Mouse (Mus musculus) midbrain, postnatal 0 days (tissue): ENCODE measurements around the gene Mylk. TPM values are rescaled to one million over a fixed set of nuclear protein-coding genes. Genes with fewer than 3 reads are reported as not detected.

ENCODE experiments used
- ATAC-seq: fragments of 200-750 bp; cut with Nextera tagmentation; 2 replicates; pipeline ENCODE4 v1.8.0; 2017; ENCODE audit warnings: moderate number of reproducible peaks, mild to moderate bottlenecking, moderate TSS enrichment, moderate library complexity; ENCODE audit not compliant: low FRiP score
- DNase-seq: peaks from one replicate; pipeline ENCODE4 v3.0.0-alpha.2; 2015; ENCODE audit warnings: low spot score
- H3K27ac ChIP-seq: fragments of 300-500 bp; sonication (generic); 2 replicates; pipeline ENCODE4 v1.5.1; 2014; ENCODE audit warnings: low read depth, mild to moderate bottlenecking, low read length, mixed read lengths
- H3K27me3 ChIP-seq: fragments of 300-500 bp; sonication (generic); 2 replicates; pipeline ENCODE4 v1.6.1; 2014; ENCODE audit warnings: low read length, control low read depth, mixed read lengths; ENCODE audit not compliant: insufficient read depth
- H3K36me3 ChIP-seq: fragments of 300-500 bp; sonication (generic); 2 replicates; pipeline ENCODE4 v1.6.1; 2014; ENCODE audit warnings: low read length, control low read depth, mixed read lengths; ENCODE audit not compliant: insufficient read depth
- H3K4me1 ChIP-seq: fragments of 300-500 bp; sonication (generic); 2 replicates; pipeline ENCODE4 v1.6.1; 2014; ENCODE audit warnings: mild to moderate bottlenecking, control low read depth, antibody characterized with exemption, low read length, mixed read lengths; ENCODE audit not compliant: insufficient read depth
- H3K4me2 ChIP-seq: fragments of 300-500 bp; sonication (generic); 2 replicates; pipeline ENCODE4 v1.6.1; 2014; ENCODE audit warnings: low read depth, mild to moderate bottlenecking, low read length, mixed read lengths; ENCODE audit not compliant: poor library complexity, severe bottlenecking
- H3K4me3 ChIP-seq: fragments of 300-500 bp; sonication (generic); 2 replicates; pipeline ENCODE4 v1.5.1; 2014; ENCODE audit warnings: low read depth, mild to moderate bottlenecking, low read length, moderate library complexity
- H3K9ac ChIP-seq: fragments of 300-500 bp; sonication (generic); replicated peaks from 2 replicates; pipeline ENCODE4 v1.6.1; 2014; ENCODE audit warnings: mild to moderate bottlenecking, low read length, moderate library complexity, mixed read lengths; ENCODE audit not compliant: poor library complexity, severe bottlenecking
- H3K9me3 ChIP-seq: fragments of 300-500 bp; sonication (generic); 2 replicates; pipeline ENCODE4 v1.6.1; 2016; ENCODE audit warnings: low read length, control low read depth
- CTCF ChIP-seq: IDR thresholded peaks from 2 replicates; pipeline ENCODE4 v1.5.1; 2016; ENCODE audit warnings: antibody characterized with exemption, mild to moderate bottlenecking
- WGBS: fragments of 180-500 bp; shearing (Covaris S2); extraction: QIAGEN DNeasy Blood & Tissue Kit; methylation state at CpG from one replicate; pipeline ENCODE4 v1.1.7; 2014; 5-methylcytosine and 5-hydroxymethylcytosine counted together
- polyA plus RNA-seq: library from polyadenylated mRNA; unstranded; fragments of >200 nt; fragmentation: Nextera tagmentation; extraction: Ambion mirVana; gene quantifications from 2 replicates; pipeline ENCODE4 v1.2.1, GENCODE M21; 2015
- total RNA-seq: library from RNA; depleted of rRNA; stranded (reverse); fragments of >200 nt; gene quantifications from 2 replicates; pipeline ENCODE4 v1.2.3, GENCODE M21; 2014

Gene Mylk
- total and polyA plus RNA-seq, 2 experiments from 2014 or later: 3.4 to 5.6 TPM

DNA sequence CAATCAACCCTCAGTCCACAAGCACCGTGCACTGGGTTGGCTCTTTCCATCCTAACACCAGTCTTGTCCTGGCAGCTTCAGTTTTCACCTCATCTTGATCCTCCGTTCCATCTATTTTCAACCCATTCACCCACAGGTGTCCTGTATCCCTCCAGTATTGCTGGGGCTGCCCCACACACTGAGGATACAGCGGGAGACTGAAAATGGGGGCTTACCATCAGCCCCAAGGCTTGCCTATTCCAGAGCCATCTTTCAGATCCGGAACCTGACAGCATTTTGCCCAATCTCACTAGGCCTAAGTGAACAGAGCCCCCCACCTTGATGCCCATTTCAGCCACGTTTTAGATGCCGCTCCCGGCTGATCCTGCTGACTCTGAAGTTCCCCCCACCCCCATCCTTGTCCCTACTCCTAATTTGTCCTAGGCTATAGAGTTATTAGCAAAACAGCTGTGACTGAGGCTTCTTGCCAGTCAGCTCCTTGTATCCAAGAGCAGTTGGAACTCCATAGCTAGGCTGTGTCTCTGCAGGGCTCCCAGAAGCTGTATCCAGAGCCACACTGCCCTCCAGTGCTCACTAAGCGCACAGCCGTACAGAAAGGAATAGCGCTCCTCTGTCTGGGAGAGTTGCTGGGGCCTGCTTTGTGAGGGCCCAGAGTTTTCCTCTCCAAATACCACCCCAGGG lies 222.2 kb downstream of the Mylk start:
- Histone ChIP-seq H3K9ac (no peak overlapping the region), H3K4me2 (no peak overlapping the region), H3K4me1 (no peaks in the 10 kb centered on the region), H3K27me3 (no peaks in the 10 kb centered on the region), H3K4me3 (no peak overlapping the region), H3K9me3 (no peaks in the 10 kb centered on the region), H3K36me3 (no peaks in the 10 kb centered on the region), H3K27ac (no peak overlapping the region)
- DNase-seq (peak; percentile 94), ATAC-seq (peak; percentile 89)
- TF ChIP-seq CTCF: peak; percentile 97
- WGBS: 55% methylated on average over 10 of the region's 10 CpGs

DNA sequence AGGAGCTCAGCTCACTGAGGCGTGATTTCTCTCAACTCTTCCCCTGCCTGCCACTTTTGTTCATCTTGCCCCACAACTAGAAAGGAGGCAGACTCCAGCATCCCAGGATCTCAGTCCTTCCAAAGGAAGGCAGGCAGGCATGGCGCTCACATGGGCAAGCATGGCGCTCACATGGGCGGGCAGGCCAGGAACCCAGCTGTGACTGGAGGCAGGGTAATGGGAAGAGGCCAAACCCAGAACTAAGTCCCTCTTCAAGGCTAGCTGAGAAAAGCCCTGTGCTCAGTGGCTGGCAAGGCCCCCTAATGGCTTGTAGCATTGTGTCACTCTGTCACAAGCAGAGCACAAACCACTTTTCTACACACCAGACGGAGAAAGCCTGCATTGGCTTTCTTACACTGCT lies 223.2 kb downstream of the Mylk start:
- Histone ChIP-seq H3K27me3 (no peaks in the 10 kb centered on the region), H3K4me1 (no peaks in the 10 kb centered on the region), H3K36me3 (no peaks in the 10 kb centered on the region), H3K4me3 (no peak overlapping the region), H3K27ac (no peak overlapping the region), H3K9ac (no peak overlapping the region), H3K4me2 (no peak overlapping the region), H3K9me3 (no peaks in the 10 kb centered on the region)
- peak; percentile 32; the same call in 1 of the 2 replicates for TF ChIP-seq CTCF
- WGBS: 53% methylated on average over 5 of the region's 5 CpGs
- DNase-seq: no peak
- no peak for ATAC-seq

DNA sequence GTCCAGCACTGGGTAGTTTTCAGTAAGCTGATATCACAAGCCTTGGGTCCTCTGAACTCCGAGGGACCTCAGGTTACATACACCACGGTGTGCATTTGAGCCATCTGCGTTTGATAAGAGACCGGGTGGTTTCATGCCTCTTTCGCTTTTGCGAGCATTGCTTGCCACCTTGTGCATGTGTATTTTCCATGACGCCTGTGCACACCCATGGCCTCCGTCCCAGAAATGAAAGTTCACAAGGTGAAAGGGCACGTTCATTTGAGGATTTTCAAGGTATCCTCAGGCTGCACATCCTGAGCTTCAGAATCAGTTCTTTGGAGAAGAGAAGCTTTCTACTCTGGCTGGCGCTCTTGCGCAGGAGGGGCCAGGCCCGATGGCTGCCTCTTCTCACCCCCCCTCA lies 227.5 kb downstream of the Mylk start:
- H3K27ac ChIP-seq: no peak overlapping the region
- H3K4me3 ChIP-seq: no peak overlapping the region
- H3K9me3 ChIP-seq: no peaks in the 10 kb centered on the region
- no peak for TF ChIP-seq CTCF
- ATAC-seq (no peak), DNase-seq (no peak)
- H3K4me2 ChIP-seq: no peak overlapping the region
- H3K4me1 ChIP-seq: no peaks in the 10 kb centered on the region
- no peaks in the 10 kb centered on the region for H3K36me3 ChIP-seq
- H3K27me3 ChIP-seq: no peaks in the 10 kb centered on the region
- 89% methylated on average over 12 of the region's 12 CpGs for WGBS
- H3K9ac ChIP-seq: no peak overlapping the region

DNA sequence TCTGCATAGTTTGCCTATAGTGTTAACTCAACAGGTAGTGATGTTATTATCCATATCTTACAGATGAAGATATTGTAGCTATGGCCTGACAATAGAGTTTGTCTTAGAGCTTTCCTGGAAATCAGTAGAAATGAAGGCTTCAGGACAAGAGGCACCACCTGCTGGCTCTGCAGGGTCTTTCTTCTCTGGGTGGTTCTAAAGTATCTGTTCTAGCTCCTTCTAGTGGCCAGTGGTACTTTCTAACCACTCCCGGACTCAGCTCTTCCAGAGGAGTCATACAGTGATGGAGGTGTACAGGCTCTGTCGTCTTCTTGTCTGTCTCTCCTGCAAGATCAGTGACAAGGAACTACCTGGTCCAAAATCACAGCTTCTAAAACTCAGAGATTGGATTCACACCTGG lies 230.5 kb downstream of the Mylk start:
- no peak for DNase-seq
- ATAC-seq: no peak
- Histone ChIP-seq H3K4me3 (no peak overlapping the region), H3K27ac (no peak overlapping the region), H3K36me3 (no peaks in the 10 kb centered on the region), H3K4me1 (no peaks in the 10 kb centered on the region), H3K4me2 (no peak overlapping the region), H3K9ac (no peak overlapping the region), H3K9me3 (no peaks in the 10 kb centered on the region), H3K27me3 (no peaks in the 10 kb centered on the region)
- peak; percentile 44 for TF ChIP-seq CTCF
- WGBS: 73% methylated on average over 2 of the region's 2 CpGs

DNA sequence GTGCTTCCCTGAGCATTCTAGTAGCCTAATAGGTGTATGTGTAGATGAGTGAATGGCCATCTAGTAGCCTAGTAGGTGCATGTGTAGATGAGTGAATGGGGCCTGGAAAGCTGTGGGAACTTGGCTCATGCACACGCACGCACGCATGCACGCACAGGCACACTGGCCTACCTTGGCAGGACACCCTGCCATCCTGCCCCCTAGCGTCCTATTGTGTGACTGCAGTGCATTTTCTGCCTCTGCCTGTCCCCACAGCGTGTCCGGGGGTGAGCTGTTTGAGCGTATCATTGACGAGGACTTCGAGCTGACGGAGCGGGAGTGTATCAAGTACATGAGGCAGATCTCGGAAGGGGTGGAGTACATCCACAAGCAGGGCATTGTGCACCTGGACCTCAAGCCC lies 231.6 kb downstream of the Mylk start:
- no peak overlapping the region for H3K27ac ChIP-seq
- DNase-seq (no peak), ATAC-seq (no peak)
- 81% methylated on average over 13 of the region's 13 CpGs for WGBS
- TF ChIP-seq CTCF: peak; percentile 45; the same call in 1 of the 2 replicates
- no peaks in the 10 kb centered on the region for H3K4me1 ChIP-seq
- H3K4me2 ChIP-seq: no peak overlapping the region
- H3K9ac ChIP-seq: no peak overlapping the region
- no peaks in the 10 kb centered on the region for H3K36me3 ChIP-seq
- no peaks in the 10 kb centered on the region for H3K9me3 ChIP-seq
- no peak overlapping the region for H3K4me3 ChIP-seq
- no peaks in the 10 kb centered on the region for H3K27me3 ChIP-seq

DNA sequence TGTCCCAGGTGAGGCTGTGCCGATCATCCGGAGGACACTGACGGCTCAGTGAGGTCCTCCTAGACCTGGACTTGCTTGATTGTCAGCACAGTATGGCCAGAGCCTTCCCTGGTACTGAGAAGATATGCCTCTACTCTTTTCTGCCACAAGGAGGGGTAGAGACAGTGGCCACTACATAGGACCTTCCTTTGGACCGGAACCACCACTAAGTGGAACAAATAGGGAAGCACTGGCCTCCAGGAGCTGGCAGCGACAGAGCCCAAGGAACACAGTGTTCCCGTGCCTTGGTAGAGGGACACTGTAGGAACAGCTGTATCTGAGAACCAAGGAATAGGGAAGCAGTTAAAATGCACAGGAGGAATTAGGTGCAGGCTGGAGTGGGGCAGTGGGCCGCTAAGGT lies 233.0 kb downstream of the Mylk start:
- no peaks in the 10 kb centered on the region for H3K4me1 ChIP-seq
- WGBS: 94% methylated on average over 7 of the region's 7 CpGs
- TF ChIP-seq CTCF: no peak
- no peak overlapping the region for H3K4me3 ChIP-seq
- H3K27ac ChIP-seq: no peak overlapping the region
- no peaks in the 10 kb centered on the region for H3K27me3 ChIP-seq
- ATAC-seq (no peak), DNase-seq (no peak)
- no peaks in the 10 kb centered on the region for H3K9me3 ChIP-seq
- H3K9ac ChIP-seq: no peak overlapping the region
- no peaks in the 10 kb centered on the region for H3K36me3 ChIP-seq
- H3K4me2 ChIP-seq: no peak overlapping the region
